Mouse (Mus musculus) layer of hippocampus, postnatal 10 days (tissue): Measurements from ENCODE around the gene Thap7. TPM values are rescaled to one million over a fixed set of nuclear protein-coding genes. Genes with fewer than 3 reads are reported as not detected.
A peak's percentile ranks its signal among the peaks of the same experiment; 100 is the strongest.
"Not testable (repeated sequence)": the region's sequence is repeated elsewhere in the genome, so short reads cannot be mapped to it uniquely, and the experiment has no call there.

Experiments
- DNase-seq, 2 experiments: peaks; one replicate each; pipeline ENCODE4 v3.0.0; 2021; ENCODE audit warnings: low spot score in 2 of 2
- long read RNA-seq: library from polyadenylated mRNA; stranded (forward); transcript quantifications from one replicate; pipeline ENCODE4 v2.0.0, GENCODE M21; 2023
- total RNA-seq, 2 experiments: library from RNA; stranded (reverse); gene quantifications; 2 replicates each; pipeline ENCODE4 v1.2.3; 2021

The Thap7 gene
- total RNA-seq, result 10 to 100 TPM; 33.1 to 38.2 TPM
- long read RNA-seq, transcript Thap7-201 (5 exons, 1,248 nt), result major isoform, 11 of 31 reads
- long read RNA-seq, transcript Thap7-202 (4 exons, 734 nt), result minor isoform, 6 of 31 reads
- long read RNA-seq, partial matches to known transcripts, result 4 of 31 reads
- long read RNA-seq, other reads (novel, unspliced or antisense), result 5 of 31 reads

- peak; percentile 96 for DNase-seq
These were observed at the start of gene Thap7 for GRCm38 (mm10) chr16:17530640-17531288. Gene Thap7 (minus strand): TSS chr16:17531136.

DNA sequence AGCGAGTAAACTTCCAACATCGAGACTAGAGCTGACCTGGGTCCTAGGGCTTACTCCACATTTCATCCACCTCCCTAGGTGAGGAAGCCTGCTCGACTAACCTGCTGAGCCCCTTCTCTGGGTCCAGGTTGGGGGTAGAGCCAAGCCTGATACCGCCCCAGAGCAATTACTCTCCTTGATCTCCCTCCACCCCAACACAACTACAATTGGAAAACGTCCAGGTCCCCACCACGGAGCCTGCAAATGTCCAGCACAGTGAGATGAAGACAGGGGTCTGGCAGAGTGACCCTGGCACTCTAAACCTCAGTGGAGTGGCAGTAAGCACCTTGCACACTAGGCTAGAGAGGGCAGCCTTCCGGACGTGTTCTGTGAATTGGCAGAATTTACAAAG, 45.9 kb upstream of the Thap7 start:
- no peak for DNase-seq

- peak; percentile 71 to 78 for DNase-seq
These were observed 45.2 kb upstream of the Thap7 start for GRCm38 (mm10) chr16:17575870-17576824.

GRCm38 (mm10) chr16:17566186-17566585, 35.2 kb upstream of the Thap7 start:
- DNase-seq, result no peak

GRCm38 (mm10) chr16:17564771-17565170, 33.8 kb upstream of the Thap7 start:
- no peak for DNase-seq

- no peak for DNase-seq
These were observed 33.3 kb upstream of the Thap7 start for GRCm38 (mm10) chr16:17564221-17564620.

- DNase-seq, result no peak
These were observed 32.6 kb upstream of the Thap7 start for GRCm38 (mm10) chr16:17563580-17563979.

DNA sequence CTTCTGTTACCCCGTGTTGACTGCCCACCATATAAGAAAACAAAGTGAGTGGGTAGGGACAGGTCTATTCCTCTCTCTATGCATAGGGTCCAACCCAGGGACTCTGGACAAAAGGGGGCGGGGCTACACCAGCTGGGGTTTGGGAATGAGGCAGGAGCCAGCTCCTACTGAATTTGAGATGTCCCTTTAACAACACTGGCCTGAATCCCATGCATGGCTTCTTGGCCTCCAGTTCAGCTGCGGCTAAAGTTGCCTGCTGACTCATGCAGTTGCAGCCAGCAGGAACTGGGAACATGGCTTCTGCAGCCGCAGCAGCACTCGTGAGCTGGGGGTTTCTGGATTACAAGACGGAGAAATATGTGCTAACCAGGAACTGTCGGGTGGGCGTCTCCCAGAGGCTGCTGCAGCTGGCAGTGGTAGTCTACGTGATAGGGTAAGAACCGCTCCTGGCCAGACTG, 30.8 kb upstream of the Thap7 start, which contains the start of gene P2rx6:
Gene P2rx6 (plus strand): TSS at position 135 of the 458 bp plus-strand sequence.
- peak in 1 of 2 experiments; percentile 44 for DNase-seq

- DNase-seq, result peak; percentile 60 to 65
These were observed 30.3 kb upstream of the Thap7 start, which contains the start of gene Lrrc74b for GRCm38 (mm10) chr16:17561128-17561750. Gene Lrrc74b (minus strand): TSS chr16:17561247.

- DNase-seq, result no peak
These were observed 28.6 kb upstream of the Thap7 start for GRCm38 (mm10) chr16:17559396-17560027.

DNA sequence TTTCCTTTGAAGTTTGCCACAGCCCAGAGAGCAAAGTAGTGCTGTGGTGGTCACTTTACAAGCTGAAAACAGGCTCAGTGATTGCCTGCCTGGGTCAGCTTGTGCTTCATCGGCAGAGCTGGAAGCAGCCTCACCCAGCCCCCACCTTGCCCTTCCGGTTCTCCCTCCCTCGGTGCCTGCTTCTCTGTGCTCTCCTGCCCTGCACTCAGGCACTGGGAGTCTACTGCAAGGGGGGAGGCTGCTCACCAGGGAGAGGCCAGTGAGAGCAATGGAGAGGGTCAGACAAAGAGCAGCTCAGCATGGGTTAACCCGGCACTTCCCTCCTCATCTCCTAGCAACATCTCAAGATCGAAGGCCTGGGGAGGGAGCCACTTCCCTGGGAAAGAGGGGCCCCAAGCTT, 27.9 kb upstream of the Thap7 start:
- DNase-seq, result no peak

DNA sequence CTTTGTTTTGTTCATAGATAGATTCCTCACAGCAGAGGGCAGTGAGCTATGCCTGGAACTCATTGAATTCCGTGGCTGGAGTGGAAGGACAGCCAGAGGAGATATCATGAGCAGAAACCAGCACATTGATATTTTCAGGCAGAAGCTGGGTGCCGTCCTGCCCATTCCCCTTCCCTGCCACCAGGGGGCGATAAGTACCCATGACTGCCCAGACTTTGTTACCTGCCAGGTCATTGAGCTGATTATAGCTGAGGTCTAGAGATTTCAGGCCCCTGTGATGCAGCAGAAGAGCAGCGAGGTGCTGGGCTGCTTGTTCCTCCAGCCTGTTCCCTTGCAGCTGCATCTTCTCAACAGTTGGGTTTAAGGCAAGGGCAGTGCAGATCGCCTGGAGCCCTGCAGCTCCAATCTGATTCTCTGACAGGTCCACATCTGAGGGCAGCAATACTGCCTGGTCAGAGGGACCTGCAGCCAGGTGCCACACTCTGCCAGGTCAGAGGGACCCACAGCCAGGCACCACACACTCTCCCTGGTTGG, 27.1 kb upstream of the Thap7 start:
- peak; percentile 79 to 84 for DNase-seq

- DNase-seq, result no peak
These were observed 26.0 kb upstream of the Thap7 start for GRCm38 (mm10) chr16:17556907-17557306.

- no peak for DNase-seq
These were observed 25.2 kb upstream of the Thap7 start for GRCm38 (mm10) chr16:17556180-17556579.

DNA sequence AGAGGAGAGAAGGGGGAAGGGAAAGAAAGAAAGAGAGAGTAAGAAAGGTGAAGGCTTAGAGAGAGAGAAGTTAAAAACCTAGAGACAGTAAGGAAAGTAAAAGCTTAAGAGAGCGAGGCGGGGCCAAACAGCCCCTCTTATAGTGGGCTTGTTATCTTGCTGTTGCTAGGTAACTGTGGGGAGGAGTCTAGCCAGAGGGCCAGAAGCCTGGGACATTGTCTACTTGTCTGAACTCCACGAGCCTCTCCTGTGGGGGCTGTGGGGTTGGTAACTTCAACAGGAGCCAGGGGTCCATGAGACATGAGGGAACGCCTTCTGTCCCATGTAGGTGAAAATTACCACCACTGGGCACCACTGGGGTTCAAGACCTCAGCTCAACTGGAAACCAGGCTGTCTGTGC, 23.8 kb upstream of the Thap7 start:
- DNase-seq, result not testable (repeated sequence)

DNA sequence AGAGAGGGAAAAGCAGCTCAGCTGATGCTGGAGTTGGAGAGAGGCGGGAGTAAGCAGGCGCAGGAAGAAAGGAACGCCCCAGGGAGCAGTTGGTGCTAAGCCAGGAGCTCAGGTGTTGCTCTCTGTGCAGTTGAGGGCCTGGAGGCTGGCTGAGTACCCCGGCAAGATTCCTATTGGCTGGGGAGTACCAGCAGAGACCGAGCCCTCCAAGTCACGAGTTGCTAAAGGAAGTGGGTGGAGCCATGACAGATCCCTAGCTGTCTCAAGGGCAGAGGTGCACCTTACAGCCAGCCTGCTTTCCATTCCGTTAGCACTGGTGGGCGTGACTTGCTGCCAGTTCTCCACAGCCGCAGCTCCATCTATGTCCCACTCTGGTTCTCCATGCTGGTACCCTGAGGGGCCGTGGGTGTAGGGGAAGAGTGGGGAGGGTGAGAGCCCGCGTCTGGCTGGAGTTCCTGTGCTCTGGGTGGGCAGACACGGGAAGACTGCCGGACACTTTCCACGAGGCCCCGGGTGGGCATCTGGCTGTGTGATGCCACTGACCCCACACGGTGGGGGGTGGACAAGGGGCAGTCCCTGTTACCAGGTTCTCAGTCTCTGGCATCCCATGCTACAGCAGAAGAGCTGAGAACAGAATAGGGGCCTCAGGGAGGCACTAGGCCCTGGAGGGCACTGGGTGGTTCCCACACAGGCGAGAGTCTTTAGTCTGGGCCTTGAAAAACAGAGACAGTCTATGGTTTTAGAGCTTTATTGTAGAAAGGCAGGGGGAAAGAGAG, 23.2 kb upstream of the Thap7 start:
- DNase-seq, result no peak

DNA sequence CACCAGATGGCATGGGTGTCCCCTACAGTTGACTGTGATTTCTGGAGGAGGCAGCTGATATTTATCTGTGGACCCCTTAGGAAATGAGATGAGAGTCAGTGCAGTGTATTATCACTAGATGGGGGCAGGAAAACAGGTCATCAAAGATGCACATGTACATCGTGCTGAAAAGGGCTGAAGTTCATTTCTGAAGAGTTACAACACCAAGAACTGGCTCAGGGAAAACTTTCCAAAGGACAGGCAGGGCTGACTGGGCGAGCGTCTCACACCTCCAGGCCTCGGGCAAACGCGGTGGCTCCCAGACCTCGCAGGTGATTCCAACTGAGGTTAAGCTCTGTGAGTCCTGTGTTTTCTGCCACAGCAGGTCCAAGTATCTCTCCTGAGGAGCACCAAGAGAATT, 21.9 kb upstream of the Thap7 start:
- no peak for DNase-seq

- no peak for DNase-seq
These were observed 11.7 kb upstream of the Thap7 start for GRCm38 (mm10) chr16:17542632-17543031.

DNA sequence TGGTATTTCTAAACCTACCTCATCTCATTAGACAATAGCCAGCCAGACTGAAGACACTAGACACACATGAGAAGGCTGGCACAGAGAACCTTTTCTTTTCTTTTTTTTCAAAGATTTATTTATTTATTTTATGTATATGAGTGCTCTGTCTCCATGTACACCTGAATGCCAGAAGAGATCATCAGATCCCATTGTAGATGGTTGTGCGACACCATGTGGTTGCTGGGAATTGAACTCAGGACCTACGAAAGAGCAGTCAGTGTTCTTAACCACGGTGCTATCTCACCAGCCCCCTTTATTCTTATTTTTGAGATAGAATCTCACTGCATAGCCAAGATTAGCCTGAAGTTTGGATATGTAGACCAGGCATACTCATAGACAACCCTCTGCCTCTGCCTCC, 5.6 kb upstream of the Thap7 start:
- DNase-seq, result no peak
